Mouse (Mus musculus) spleen, adult 2 months (tissue): ENCODE measurements around the gene Antxr1. TPM values are rescaled to one million over a fixed set of nuclear protein-coding genes. Genes with fewer than 3 reads are reported as not detected.
A peak's percentile ranks its signal among the peaks of the same experiment; 100 is the strongest.

Source experiments
- DNase-seq, 2 experiments: peaks; one replicate each; pipeline versions ENCODE4 v3.0.0 to v3.0.0-alpha.2; 2012 to 2021; ENCODE audit warnings: low spot score in 2 of 2, low read depth in 1 of 2
- H3K27ac ChIP-seq: fragments of 200-500 bp; 2 replicates; pipeline ENCODE4 v1.5.1; 2012; ENCODE audit warnings: low read length, inconsistent platforms; ENCODE audit not compliant: insufficient read depth
- H3K27me3 ChIP-seq: fragments of 200-500 bp; 2 replicates; pipeline ENCODE4 v1.6.1; 2012; ENCODE audit warnings: mild to moderate bottlenecking, moderate library complexity, low read length, inconsistent platforms; ENCODE audit not compliant: control insufficient read depth, insufficient read depth
- H3K36me3 ChIP-seq: fragments of 200-500 bp; 2 replicates; pipeline ENCODE4 v1.6.1; 2012; ENCODE audit warnings: mild to moderate bottlenecking, low read length, inconsistent platforms; ENCODE audit not compliant: control insufficient read depth, insufficient read depth
- H3K4me1 ChIP-seq: fragments of 200-500 bp; 2 replicates; pipeline ENCODE4 v1.6.1; 2011; ENCODE audit warnings: inconsistent platforms; ENCODE audit not compliant: control insufficient read depth, insufficient read depth, insufficient read length
- H3K4me3 ChIP-seq: fragments of 200-500 bp; 2 replicates; pipeline ENCODE4 v1.5.1; 2011; ENCODE audit warnings: mild to moderate bottlenecking, inconsistent platforms; ENCODE audit not compliant: insufficient read depth, insufficient read length; ENCODE audit errors: extremely low read depth
- CTCF ChIP-seq: fragments of 200-500 bp; IDR thresholded peaks from 2 replicates; pipeline ENCODE4 v1.5.1; 2011; ENCODE audit warnings: mild to moderate bottlenecking, inconsistent platforms; ENCODE audit not compliant: insufficient read depth, insufficient read length, insufficient replicate concordance; ENCODE audit errors: extremely low read depth
- POLR2A ChIP-seq: fragments of 200-500 bp; IDR thresholded peaks from 2 replicates; pipeline ENCODE4 v1.6.1; 2011; ENCODE audit warnings: low read depth, low read length, inconsistent platforms
- WGBS: fragments of 180-500 bp; shearing (Covaris S2); methylation state at CpG from one replicate; pipeline ENCODE4 v1.1.7; 2018; 5-methylcytosine and 5-hydroxymethylcytosine counted together
- polyA plus RNA-seq: library from polyadenylated mRNA; depleted of rRNA; stranded (reverse); fragments of >200 nt; gene quantifications from 2 replicates; pipeline ENCODE4 v1.2.3, GENCODE M21; 2012

Antxr1 gene
- polyA plus RNA-seq, 1 experiment = 4.2 TPM

- no peak for DNase-seq
- Histone ChIP-seq H3K4me3 (no peak overlapping the region), H3K36me3 (no peaks in the 10 kb centered on the region), H3K27ac (no peak overlapping the region), H3K4me1 (peaks cover 21% of the 10 kb centered on the region; the same call in 1 of the 2 replicates), H3K27me3 (no peaks in the 10 kb centered on the region)
- WGBS = 95% methylated on average over 6 of the region's 6 CpGs
- TF ChIP-seq CTCF = no peak
- TF ChIP-seq POLR2A = no peak
Observed at GRCm38 (mm10) chr6:87123406-87123805, 212.2 kb downstream of the Antxr1 start.

- no peak for DNase-seq
- Histone ChIP-seq H3K27me3 (no peaks in the 10 kb centered on the region), H3K4me3 (no peak overlapping the region), H3K27ac (no peak overlapping the region), H3K4me1 (peaks cover 13% of the 10 kb centered on the region; the same call in 1 of the 2 replicates), H3K36me3 (no peaks in the 10 kb centered on the region)
- TF ChIP-seq CTCF (no peak), POLR2A (no peak)
- 76% methylated on average over 7 of the region's 7 CpGs for WGBS
Observed at GRCm38 (mm10) chr6:87121961-87122360, 213.7 kb downstream of the Antxr1 start.

GRCm38 (mm10) chr6:87120661-87121060 lies 215.0 kb downstream of the Antxr1 start:
- Histone ChIP-seq H3K4me3 (no peak overlapping the region), H3K4me1 (peaks cover 8% of the 10 kb centered on the region; the same call in 1 of the 2 replicates), H3K36me3 (no peaks in the 10 kb centered on the region), H3K27me3 (no peaks in the 10 kb centered on the region), H3K27ac (no peak overlapping the region)
- 89% methylated on average over 6 of the region's 6 CpGs for WGBS
- DNase-seq = no peak
- TF ChIP-seq CTCF (peak; percentile 8; the same call in 1 of the 2 replicates), POLR2A (no peak)

GRCm38 (mm10) chr6:87119975-87120374 lies 215.6 kb downstream of the Antxr1 start:
- TF ChIP-seq POLR2A = no peak
- TF ChIP-seq CTCF = no peak
- Histone ChIP-seq H3K27me3 (no peaks in the 10 kb centered on the region), H3K36me3 (no peaks in the 10 kb centered on the region), H3K27ac (peak overlapping the region; percentile 77), H3K4me3 (no peak overlapping the region; the same call in 1 of the 2 replicates), H3K4me1 (peaks cover 8% of the 10 kb centered on the region; the same call in 1 of the 2 replicates)
- 64% methylated on average over 4 of the region's 4 CpGs for WGBS
- DNase-seq = no peak

GRCm38 (mm10) chr6:87119066-87119837 lies 216.4 kb downstream of the Antxr1 start:
- DNase-seq = peak; percentile 62 to 70
- Histone ChIP-seq H3K4me3 (peak overlapping the region; percentile 1; the same call in 1 of the 2 replicates), H3K27ac (peak overlapping the region; percentile 77), H3K27me3 (no peaks in the 10 kb centered on the region), H3K36me3 (no peaks in the 10 kb centered on the region), H3K4me1 (peaks cover 8% of the 10 kb centered on the region; the same call in 1 of the 2 replicates)
- no peak for TF ChIP-seq CTCF
- peak; percentile 22; the same call in 1 of the 2 replicates for TF ChIP-seq POLR2A
- 45% methylated on average over 20 of the region's 20 CpGs for WGBS

GRCm38 (mm10) chr6:87116596-87116995 lies 219.0 kb downstream of the Antxr1 start:
- Histone ChIP-seq H3K4me1 (peaks cover 8% of the 10 kb centered on the region; the same call in 1 of the 2 replicates), H3K36me3 (no peaks in the 10 kb centered on the region), H3K27me3 (no peaks in the 10 kb centered on the region), H3K27ac (no peak overlapping the region), H3K4me3 (no peak overlapping the region)
- no peak for DNase-seq
- TF ChIP-seq CTCF (no peak), POLR2A (no peak)
- 76% methylated on average over 7 of the region's 7 CpGs for WGBS

- no peaks in the 10 kb centered on the region for H3K27me3 ChIP-seq
- H3K36me3 ChIP-seq = no peaks in the 10 kb centered on the region
- no peak overlapping the region for H3K4me3 ChIP-seq
- TF ChIP-seq POLR2A (no peak), CTCF (no peak)
- no peak for DNase-seq
- H3K4me1 ChIP-seq = peaks cover 8% of the 10 kb centered on the region; the same call in 1 of the 2 replicates
- H3K27ac ChIP-seq = no peak overlapping the region
- WGBS = 89% methylated on average over 2 of the region's 2 CpGs
Observed at GRCm38 (mm10) chr6:87115981-87116380, 219.6 kb downstream of the Antxr1 start.
